Mouse (Mus musculus): ENCODE measurements around the gene Vat1l.

Vat1l gene

DNA sequence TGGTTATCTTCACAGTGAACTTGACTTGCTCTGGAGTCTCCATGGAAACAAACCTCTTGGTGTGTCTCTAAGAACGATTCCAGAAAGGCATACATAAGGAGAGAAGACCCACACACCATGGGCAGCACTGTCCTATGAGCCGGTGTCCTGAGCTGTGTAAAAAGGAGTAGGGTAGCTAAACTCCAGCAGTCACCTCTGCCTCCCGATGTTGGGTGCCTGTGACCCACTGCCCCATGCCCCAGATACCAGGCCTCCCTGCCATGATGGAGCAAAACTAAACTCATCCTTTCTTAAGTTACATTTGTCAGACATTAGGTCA, 90.3 kb downstream of the Vat1l start:
- 62% methylated on average over 3 of the region's 3 CpGs for WGBS

DNA sequence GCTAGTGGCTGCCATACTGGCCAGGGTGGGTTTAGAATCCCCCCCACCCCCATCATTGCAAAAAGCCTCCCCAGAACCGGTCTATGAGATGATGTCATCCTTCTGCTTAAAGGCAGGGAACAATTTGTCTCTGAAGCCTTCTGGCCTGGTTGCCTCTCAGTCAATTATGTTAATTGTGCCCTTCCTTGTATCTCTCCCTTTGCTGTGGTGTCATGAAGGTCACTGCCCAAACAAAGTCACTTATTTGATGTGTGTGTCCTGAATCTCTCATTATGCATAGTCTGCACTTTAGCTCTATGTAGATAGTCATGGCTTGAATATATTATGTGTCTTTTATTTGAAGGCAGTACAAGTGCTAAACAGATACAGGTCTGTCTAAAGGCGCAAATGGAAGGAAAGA, 92.8 kb downstream of the Vat1l start:
- 67% methylated on average over 2 of the region's 2 CpGs for WGBS

DNA sequence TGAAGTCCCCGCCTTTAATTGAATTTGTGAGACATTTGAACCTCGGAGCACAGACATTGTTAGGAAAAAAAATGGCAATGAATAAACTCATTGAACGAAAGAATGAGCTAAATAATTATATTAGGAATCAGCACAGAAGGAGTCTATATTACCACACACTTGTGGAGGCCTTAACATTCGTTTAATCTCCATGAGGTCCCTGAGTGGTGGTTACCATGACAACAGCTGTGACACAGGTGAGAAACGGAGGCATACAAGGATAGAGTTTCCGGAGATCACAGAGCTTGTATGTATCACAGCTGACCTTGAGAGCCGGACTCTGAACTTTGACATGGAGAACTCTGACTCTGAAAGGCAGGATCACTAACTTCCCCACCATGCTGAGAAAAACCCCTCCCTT, 94.7 kb downstream of the Vat1l start:
- 77% methylated on average over 7 of the region's 7 CpGs for WGBS

DNA sequence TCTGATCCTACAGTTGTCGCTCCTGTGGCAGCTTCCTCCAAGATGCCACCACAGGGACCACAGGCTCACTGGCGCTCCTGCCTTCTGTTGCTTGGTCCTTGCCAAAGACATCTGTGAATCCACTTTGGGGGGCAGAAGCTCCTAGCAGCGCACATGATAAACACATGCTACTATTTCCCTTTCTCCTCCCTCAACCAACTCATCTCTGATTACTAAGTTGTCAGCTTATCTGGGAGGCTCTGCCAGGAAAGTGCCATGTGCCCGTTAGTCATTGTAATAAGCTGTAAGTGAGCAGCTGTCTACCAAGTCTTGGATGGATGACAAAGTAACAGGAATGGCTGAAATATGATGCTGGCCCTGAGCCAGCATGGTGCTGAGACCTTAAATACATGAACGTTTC, 100.9 kb downstream of the Vat1l start:
- 60% methylated on average over 5 of the region's 5 CpGs for WGBS

DNA sequence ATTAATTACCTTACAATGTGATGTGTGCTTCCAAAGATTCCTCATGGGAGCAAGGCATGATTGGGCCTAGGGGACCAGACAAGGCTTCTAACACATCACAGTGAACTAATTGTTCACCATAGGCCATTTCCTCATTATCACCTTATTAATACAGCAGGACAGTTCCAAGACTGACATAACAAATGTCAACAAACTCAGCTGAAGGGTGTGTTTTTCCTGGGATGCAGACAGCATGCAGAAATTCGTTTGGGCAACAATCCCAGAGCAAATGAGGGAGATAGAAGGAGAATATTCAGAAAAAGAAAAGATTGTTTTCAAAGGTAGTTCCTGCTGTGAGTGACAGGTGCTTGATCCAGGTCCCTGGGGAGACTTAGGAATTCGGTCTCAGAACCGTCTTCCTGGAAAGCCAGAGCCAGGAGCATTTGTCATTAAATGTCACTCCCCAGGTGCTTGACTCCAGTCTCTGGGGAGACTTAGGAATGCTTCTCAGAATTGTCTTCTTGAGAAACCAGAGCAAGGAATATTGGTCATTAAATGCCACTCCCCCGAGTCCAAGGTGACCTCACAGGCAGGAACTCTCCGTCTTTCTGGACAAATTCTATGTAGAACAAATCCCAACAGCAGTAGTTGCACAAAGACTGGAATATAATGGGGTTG, 109.4 kb downstream of the Vat1l start:
- 63% methylated on average over 5 of the region's 5 CpGs for WGBS

DNA sequence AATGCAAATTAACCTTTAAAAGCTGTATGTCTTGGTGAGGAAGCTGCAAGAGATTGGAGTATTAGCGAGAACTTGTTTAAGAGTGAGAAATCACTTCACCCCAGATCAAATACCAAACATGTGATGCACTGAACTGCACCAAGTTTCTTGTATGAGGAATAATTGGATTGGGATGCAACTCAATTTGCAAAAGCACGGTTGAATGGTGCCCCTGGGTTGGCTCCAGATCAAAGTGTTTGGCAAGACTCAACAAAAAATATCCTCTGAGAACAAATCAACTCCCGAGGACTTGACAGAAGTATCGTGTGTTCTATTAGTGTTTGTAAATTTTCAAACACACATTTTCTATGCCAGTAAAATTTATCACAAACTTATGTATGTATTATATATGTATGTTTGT, 112.7 kb downstream of the Vat1l start:
- WGBS: 56% methylated on average over 4 of the region's 4 CpGs

DNA sequence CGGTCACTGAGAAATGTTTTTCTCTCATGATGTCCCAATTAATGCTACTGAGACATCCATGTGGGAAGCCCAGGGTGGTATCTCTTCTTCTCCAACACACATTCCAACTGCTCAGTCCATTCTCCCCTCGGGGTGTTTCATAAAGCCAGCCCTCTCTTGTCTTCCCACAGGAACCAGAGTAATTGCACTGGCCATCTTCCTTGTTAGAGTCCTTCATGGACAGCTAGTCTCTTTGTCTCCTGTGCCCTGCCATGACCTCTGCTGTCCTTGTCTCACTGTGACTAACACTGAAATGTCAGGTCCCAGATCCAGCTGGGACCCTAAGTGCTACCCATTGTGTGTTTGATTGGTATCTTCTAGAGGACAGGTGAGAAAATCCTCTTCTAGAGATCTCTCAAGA, 116.7 kb downstream of the Vat1l start:
- 79% methylated on average over 2 of the region's 2 CpGs for WGBS

DNA sequence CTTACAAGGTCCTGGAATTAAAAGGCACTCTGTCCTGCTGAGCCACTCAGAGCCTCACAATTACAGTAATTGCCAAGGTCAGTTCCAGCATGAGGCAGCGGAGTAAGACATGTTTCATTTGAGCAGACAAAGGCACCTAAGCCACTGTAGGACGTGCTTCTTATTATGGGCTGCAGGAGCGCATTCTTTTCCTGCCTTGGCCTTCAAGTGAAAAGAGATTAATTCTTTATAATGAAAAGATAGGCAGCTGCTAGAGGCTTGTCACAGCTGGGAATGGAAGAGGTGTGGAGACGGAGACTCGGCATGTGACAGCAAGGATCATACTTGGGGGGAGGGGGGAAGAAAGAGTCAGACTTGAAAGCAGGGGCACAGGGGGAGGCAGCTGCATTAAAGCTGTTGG, 126.5 kb downstream of the Vat1l start:
- 83% methylated on average over 5 of the region's 5 CpGs for WGBS

DNA sequence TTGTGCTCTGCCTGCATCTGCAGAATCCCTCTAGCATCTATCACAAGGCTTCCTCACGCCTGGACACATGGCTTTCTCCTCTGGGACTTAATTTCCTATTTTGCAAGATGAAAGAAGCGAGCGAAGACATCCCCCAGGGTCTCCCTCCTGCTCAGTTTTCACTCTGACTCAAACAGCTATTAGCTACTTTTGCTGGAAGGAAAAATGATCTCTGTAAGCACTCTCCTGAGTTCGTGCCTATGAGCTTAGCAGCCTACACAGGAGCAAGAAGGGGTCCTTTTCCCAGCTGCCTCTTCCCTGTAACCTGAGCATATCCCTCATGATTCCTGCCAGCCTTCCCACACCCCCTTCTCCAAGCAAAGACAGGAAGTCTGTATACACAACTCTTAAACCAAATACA, 127.5 kb downstream of the Vat1l start:
- 64% methylated on average over 4 of the region's 4 CpGs for WGBS

DNA sequence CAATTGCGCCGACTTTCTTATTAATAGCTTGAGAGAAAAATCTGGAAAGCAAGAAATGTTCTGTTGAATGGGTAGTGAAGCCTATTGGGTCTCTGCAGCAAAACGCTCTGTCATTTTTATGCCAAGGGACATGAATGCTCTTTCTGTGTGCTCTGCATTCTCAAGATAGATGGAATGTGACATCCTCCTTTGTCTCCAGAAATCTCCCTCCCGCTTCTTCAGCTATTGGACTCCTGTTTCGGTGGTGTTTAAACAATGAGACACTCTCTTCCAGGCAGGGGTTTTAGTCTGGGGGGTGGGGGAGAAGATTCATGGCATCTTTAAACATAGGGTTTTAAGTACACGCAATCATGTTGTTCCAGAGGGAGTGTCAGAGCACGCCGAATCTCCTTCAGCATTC, 130.3 kb downstream of the Vat1l start:
- WGBS: 70% methylated on average over 8 of the region's 8 CpGs

DNA sequence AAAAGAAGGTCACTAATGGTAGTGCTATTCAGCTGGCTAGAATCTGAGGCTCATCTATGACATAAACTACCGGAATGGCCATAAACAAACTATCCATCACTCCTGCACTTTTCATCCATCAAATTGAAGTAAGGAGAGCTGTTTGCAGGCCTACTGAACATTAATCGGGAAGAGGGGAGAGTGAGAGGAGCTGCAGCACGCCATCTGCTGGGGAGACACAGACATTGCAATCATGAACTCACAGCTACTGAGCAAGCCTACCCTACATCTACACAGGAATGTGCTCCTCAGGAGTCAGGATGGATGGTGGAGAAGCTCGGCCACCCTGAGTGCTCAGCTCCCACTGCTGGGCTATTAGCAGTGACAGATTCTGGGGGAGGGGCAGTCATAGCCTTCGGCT, 136.9 kb downstream of the Vat1l start:
- 77% methylated on average over 5 of the region's 5 CpGs for WGBS

DNA sequence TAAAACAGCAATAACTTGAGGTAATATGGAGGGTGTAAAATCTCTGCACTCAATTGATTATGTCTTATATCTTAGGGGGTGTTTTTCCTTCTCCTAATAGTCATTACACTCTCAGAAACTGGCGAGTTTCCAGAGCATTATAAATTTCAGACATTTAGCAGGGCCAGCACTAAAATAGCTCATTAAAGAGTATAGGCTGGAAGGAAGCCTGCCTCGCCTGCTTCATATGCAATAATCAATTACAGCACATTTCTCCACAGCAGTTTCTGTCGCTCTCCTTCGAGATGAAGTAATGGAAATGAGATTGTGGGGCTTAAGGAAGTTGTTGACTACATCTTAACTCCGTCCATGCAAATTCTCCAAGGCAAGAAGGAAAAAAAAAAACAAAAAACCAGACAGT, 139.4 kb downstream of the Vat1l start:
- WGBS: 74% methylated on average over 5 of the region's 5 CpGs

DNA sequence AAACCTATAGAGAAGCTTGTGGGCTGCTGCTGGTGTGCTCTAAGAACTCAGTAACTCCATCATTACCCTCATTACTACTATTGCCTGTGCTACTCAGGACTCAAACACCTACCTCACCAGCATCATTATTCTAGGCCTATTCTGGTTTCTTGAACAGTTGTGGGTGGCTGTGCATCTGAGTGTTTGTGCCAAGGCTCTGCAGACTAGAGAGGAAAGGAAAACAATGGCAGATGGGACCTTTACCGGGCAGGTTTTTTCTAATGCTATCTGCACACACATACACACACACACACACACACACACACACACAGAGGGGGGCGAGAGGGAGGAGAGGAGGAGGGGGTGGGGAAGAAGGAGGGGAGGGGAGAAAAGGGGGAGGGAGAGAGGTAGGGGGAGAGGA, 140.6 kb downstream of the Vat1l start:
- 39% methylated on average over 2 of the region's 2 CpGs for WGBS

DNA sequence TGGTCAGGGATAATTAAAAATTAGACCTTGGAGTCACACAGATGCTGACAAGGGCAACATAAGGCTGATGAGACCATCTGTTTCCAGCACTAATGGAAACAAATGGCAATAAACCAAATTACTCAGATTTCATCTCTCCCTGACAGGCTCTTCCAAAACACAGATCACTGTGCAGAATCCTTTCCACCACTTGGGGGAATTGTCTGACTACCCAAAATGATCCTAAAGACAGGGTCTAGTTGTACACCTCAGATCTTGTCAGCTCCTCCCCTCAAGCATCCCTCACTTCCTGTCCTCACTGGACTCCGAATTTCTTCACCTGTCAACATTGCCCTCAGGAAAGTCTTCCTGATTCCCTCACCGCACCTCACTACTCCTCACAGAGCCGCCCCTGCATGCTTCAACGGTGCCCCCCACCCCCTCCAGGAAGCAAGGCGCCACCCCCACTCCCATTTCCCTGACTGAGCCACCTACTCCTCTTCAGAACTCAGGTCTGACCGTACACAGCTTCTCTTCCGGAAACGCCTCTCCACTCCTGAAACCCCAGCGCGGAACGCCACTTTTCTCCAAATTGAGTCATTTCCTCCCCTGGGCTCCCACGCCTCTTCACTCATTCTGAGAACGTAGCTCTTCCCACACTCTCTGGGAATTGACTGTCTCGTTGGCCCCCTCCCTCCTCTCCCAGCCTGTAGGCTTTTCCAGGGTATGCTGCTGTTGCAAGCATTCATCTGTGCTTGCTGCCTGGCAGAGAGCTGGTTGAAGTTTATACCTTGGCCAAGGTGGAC, 146.4 kb downstream of the Vat1l start:
- WGBS: 40% methylated on average over 14 of the region's 14 CpGs

DNA sequence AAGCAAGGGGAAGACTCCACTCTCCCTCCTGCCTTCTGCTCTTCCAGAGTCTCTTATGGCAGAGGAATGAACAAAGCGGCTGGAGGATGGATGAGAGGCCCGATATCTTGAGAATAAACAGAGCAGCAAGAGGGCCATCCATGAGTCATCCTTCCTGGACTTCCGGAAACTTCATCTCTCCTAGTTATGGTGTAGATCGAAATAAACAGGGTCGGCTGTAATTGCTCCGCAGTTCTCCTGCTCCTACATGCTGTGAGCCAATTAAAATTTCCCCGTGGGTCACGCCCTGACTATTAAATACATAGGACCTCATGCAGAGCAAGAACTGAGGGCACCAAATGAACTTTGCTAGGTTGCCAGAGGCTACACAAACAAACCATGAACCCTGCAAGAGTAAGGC, 155.1 kb downstream of the Vat1l start:
- 54% methylated on average over 8 of the region's 8 CpGs for WGBS

DNA sequence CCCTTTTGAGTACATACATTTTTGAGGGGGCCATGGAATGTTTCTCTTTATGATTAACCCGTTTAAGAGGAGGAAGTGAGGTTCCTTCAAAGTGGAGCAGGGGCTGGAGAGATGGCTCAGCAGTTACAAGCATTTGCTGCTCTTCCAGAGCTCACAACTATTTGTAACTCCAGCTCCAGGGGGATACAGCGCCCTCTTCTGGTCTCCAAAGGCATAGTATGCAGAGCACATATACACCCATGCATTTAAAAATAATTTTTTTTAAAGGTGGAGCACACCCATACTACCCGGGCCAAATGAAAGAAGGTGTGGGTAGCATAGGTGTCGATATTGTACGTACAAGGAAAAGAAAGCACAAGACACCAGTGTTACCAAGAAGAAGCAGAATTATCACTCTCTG, 157.8 kb downstream of the Vat1l start:
- 65% methylated on average over 5 of the region's 5 CpGs for WGBS

DNA sequence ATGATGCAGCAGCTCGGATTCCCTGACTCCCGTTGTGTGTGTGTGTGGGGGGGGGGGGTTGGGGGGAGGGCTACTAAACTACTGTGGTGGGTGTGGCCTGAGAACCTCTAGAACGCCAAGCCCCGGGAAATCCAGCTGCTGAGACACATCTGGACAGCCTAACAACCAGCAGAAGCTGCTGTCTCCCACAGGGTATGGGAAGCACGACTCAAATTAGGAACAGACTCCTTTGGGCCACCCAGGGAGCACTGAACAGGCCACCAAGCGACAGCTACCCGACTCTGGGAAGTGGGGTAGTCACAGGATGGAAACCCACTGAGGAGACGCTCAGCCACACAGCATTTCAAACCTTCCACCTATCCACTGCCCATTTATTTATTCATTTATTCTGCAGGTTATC, 158.2 kb downstream of the Vat1l start:
- WGBS: 75% methylated on average over 8 of the region's 8 CpGs

DNA sequence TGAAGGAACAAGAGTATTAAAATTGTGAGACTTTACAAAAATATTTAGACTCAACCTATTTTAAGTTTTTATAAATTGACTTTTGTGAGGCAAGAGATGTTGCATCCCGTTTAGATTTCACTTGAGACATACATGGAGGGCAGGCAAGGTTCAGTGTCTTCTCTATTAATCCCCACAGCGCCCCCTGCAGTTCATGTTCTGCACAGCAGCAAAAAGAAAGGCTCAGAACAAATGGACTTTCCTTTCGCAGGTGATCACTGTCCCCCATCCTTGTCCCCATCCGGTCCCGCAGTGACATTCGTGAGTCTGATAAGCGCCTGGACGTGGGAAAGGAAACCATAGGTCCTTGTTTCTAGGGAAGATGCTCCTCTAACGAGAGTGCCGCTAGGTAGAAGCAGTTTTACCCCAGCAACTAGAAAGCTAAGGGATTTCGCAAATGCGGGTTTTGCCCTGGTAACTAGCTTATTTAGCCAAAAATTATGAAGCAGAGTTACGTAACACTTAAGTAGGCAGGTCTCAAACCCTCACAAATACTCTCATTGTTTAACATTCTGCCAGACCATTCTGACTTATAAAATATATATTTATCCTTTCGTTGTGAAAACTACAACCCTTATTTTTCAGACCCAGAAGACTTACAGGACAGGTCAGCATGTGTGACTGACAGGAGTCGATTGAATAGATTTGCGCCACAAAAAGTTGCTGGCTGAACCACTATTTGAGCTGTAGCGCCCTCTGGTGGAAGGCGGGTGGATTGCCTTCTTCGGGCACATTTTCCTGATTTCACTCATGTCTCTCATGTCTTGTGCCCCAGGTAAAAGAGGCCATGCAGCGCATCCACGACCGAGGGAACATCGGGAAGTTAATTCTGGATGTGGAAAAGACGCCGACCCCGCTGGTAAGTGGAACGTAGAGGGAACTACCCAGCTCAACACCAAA, 163.9 kb downstream of the Vat1l start:
- WGBS: 29% methylated on average over 27 of the region's 27 CpGs

DNA sequence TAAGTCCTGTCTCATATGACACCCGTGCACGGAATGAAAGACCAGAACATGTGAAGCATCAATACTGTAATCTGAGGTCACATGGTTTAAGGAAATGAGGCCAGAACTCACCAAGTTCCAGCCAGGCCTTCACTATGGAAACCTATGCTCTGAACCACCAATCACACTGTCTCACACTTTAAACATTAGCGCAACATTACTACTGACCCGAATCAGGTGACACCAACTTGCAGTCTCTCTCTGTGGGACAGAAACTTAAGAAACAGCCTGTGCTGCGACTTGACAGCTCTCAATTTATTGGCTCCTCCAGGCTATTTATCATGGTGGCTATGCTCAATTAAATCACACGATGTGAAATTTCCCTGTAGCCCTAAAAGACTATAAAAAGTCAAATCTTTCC, 169.0 kb downstream of the Vat1l start:
- 87% methylated on average over 6 of the region's 6 CpGs for WGBS

DNA sequence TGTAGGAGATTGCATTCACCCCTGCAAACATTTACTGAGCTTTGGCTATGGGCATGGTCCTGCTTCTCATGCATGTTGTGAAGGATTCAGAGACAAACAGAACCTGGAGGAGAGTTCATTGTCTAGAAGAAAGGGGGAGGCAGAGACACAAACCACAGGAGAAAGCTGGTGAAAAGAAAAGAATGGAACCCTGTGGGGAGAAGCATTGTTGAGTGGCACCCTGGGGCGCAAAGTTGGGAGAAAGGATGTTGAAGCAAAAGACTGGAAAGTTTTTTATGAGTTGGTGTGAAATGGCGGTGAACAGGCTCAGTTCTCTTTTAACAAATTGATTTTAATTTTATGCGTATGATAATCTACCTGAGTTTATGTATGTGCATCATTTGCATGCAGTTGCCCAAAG, 178.8 kb downstream of the Vat1l start:
- 86% methylated on average over 3 of the region's 3 CpGs for WGBS

DNA sequence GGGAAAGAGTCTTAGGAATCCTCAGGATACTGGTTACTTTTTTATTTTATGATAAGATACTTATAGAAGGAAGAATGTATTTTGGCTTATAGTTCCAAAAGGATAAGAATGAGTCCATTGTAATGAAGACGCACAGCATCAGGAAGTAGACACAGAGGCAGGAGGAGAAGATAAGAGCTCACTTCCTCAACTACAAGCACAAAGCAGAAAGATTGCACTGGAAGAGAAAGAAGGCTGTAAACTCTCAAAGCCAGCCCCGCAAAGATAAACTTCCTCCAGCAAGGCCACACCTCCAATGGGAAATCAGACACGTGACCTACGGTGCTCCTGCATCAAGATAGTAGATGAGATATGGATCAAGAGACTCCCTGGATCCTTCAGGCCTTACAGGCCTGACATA, 182.1 kb downstream of the Vat1l start:
- WGBS: 73% methylated on average over 4 of the region's 4 CpGs

DNA sequence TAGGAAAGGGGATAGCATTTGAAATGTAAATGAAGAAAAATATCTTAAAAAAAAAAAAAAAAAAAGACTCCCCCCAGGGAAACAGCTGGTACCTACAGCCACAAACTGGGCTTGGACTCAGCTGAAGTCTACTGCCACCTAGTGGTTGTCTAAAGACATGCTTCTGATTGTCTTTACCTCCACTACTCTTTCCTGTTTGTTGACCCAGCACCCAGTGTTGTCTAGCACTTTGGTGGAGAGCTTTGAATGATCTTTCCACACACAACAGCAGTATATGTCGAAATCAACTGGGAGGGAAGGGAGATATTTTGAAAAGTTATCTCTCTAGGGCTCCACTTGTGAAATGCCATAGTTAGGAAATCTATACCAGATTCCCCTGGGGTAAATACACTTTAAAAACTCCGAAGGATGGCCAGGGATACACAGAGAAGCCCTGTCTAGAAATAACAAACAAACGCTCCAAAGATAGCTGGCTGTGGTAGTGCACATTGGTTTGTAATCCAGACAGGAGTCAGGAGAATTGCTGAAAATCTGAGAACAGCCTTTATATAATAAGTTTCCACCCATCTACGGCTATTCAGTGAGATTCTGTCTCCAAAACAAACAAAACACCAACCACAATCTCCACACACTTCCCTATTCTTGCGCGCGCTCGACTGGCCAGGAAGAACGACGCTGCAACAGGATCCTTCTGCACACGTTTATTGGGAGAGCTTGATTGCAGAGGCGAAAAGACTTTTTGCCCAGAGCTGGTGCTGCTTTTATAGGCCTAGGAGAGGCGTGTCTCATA, 185.2 kb downstream of the Vat1l start:
- WGBS: 84% methylated on average over 12 of the region's 13 CpGs
